Mouse (Mus musculus) spleen, adult 12 weeks (tissue): ENCODE measurements around the gene Olfr1484.
"Not testable (repeated sequence)": the region's sequence is repeated elsewhere in the genome, so short reads cannot be mapped to it uniquely, and the experiment has no call there.

Experiments used
- DNase-seq: peaks from one replicate; pipeline ENCODE4 v3.0.0; 2022; ENCODE audit warnings: low spot score

Olfr1484 gene

DNA sequence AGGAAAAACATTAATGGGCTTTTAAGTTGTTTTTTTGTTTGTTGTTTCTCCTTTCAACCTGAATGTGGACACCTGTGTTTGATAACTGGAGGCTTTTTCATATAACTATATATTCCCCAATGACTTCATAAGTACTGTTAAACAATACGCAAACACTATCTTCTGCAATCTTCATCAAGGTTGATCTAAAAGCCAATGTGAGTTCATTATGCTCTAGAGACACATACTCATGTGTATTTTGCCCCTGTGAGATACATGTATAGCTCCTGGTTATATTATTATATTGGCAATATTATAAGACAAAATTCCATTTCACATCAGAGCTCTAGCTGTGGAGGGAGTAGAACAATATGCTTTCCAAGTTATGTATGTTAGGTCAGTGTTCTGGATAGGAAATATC, at the start of gene Olfr1484:
TSS of gene Olfr1484 (plus strand) at position 301 of the 400 bp plus-strand sequence.
- no peak for DNase-seq

DNA sequence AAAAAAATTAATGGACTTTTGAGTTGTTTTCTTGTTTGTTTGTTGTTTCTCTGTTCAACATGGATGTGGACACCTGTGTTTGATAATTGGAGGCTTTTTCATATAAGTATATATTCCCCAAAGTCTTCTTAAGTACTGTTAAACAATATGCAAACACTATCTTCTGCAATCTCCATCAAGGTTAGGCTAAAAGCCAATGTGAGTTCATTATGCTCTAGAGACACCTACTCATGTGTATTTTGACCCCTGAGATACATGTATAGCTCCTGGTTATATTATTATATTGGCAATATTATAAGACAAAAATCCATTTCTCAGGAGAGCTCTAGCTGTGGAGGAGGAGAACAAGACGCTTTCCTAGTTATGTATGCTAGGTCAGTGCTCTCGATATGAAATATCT, 33.8 kb downstream of the Olfr1484 start, which contains the start of gene Olfr1487:
TSS of gene Olfr1487 (plus strand) at position 301 of the 400 bp plus-strand sequence.
- not testable (repeated sequence) for DNase-seq

DNA sequence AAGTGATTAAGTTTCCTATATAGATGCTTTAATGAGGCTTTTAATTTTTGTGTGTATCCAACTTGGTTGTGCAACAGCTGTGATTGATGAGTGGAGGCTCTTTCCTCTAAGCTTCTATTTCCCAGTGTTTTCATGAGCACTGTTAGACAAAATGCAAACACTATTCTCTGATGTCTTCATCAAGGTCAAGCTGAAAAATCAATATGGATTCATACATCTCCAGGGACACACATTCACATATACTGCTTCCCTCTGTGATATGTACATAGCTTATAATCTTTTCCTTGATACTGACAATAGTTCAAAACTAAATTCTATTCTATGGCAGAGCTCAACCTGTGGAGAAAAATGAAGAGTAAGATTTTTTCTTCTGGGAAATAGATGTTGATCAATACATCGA, 48.0 kb downstream of the Olfr1484 start, which contains the start of gene Olfr1489:
TSS of gene Olfr1489 (plus strand) at position 301 of the 400 bp plus-strand sequence.
- no peak for DNase-seq
